Mouse (Mus musculus): ENCODE measurements around the gene Brpf3. TPM values are rescaled to one million over a fixed set of nuclear protein-coding genes. Genes with fewer than 3 reads are reported as not detected.
"Not testable (repeated sequence)": the region's sequence is repeated elsewhere in the genome, so short reads cannot be mapped to it uniquely, and the experiment has no call there.

Gene Brpf3
- polyA plus RNA-seq, 1 experiment from 2014 or later: 11.3 TPM

DNA sequence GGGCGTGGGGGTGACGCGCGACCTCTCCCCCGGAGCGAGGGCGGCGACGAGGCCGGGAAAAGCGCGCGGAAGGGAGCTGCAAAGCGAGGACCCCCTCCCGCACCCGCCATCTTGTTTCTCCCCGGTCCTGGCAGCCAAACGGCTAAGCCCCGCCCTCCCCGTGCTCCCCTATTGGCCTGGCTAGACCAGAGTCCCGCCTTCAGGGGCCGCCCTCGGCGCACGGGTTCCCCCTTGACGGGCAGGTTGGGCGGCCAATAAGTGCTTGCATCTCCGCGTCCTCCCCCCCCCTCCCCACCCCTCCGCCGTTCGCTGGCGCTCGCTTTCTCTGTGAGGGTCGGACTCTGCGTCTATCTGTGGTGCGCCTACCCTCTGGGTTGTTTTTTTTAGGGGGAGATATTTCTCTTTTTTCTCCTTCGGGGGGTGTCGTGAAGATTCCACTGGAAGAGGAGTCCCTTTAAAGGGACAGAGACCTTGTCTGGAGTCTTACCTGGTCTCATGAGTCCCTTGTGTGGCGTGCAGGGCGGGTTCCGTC lies 650 bp downstream of the Brpf3 start:
- Histone ChIP-seq H3K9me3 (no peaks in the 10 kb centered on the region), H3K4me2 (replicated peaks) (peak overlapping the region; percentile 88), H3K36me3 (peaks cover 10% of the 10 kb centered on the region), H3K4me1 (peaks cover 28% of the 10 kb centered on the region), H3K9ac (peak overlapping the region; percentile 99), H3K27ac (peak overlapping the region; percentile 98), H3K27me3 (no peaks in the 10 kb centered on the region), H3K4me3 (peak overlapping the region; percentile 80)
- peak; percentile 98 for ATAC-seq (ENCODE audit: low FRiP score, low read depth)
- 0% methylated on average over 17 of the region's 42 CpGs for WGBS

DNA sequence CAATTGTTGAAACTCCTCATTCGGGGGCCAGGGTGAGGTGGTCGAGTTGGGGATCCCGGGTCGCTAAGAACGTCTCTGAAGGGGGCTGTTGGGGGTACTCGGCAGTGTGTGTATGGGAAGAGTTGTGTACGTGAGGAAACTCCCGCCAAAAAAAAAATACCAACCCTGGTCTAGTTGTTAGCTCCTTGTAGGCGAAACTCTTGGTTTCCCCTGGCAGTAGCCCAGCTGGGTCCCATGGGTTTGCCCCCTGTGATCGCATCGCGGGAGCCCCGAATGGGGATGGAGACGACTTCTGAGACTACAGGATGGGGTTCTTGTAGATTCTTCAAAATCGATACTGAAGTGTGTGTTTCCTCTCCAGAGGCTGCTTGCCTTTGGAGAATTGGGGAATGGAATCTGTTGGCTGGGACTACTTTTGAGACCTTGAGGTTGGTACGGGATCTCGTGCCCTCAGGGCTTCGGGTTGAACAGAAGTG lies 1.2 kb downstream of the Brpf3 start:
- peak overlapping the region; percentile 78 for H3K9ac ChIP-seq
- peaks cover 15% of the 10 kb centered on the region for H3K36me3 ChIP-seq
- H3K27me3 ChIP-seq: no peaks in the 10 kb centered on the region
- no peaks in the 10 kb centered on the region for H3K9me3 ChIP-seq
- peak overlapping the region; percentile 88 for H3K4me2 ChIP-seq (replicated peaks)
- H3K4me1 ChIP-seq: peaks cover 28% of the 10 kb centered on the region
- H3K4me3 ChIP-seq: peak overlapping the region; percentile 80
- H3K27ac ChIP-seq: peak overlapping the region; percentile 17; the same call in 1 of the 2 replicates
- under 1% methylated on average over 18 of the region's 18 CpGs for WGBS
- ATAC-seq (ENCODE audit: low FRiP score, low read depth): no peak

DNA sequence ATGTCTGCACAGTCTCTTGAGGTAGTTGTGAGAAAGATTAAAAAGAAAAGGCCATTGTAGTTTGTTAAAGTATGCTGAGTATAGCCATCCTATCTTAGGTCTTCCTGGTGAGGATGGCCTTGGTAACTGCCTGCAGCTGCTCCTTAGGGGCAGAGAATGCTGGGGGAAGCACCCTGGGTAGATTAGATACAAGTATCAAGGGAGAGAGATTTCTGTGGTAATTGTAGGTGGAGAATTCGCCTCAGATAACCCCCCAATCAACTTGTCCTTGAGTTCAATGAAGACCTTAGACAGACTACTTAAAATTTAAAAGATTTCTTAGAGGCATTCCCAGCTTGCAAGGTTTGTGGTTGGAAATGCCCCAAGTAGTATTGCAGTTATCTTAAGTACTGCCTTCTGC lies 2.4 kb downstream of the Brpf3 start:
- no peak overlapping the region for H3K9ac ChIP-seq
- H3K4me1 ChIP-seq: peaks cover 28% of the 10 kb centered on the region
- 73% methylated on average over 1 of the region's 1 CpGs for WGBS
- no peaks in the 10 kb centered on the region for H3K9me3 ChIP-seq
- no peak overlapping the region for H3K4me3 ChIP-seq
- no peak overlapping the region for H3K4me2 ChIP-seq (replicated peaks)
- ATAC-seq (ENCODE audit: low FRiP score, low read depth): no peak
- H3K36me3 ChIP-seq: peaks cover 26% of the 10 kb centered on the region
- no peaks in the 10 kb centered on the region for H3K27me3 ChIP-seq
- H3K27ac ChIP-seq: no peak overlapping the region

DNA sequence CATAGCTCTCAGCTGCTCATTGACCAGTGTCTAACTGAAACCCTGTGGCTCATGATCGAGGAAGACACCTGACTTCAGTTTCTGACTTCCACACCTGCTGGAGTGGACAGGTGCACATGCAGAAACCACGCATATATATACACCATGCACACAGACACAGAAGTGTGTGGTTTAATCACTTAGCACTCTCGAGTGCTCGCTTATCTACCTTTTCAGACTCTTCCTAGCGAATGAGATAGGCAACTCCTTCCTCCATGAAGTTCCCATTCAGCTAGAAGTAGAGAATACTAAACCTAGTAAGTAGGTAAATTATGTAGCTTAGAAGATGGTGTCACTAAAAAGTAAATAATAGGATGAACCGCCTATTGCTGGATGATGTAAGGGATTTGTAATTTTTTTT lies 4.1 kb downstream of the Brpf3 start:
- WGBS: 91% methylated on average over 6 of the region's 6 CpGs
- H3K36me3 ChIP-seq: peaks cover 42% of the 10 kb centered on the region

DNA sequence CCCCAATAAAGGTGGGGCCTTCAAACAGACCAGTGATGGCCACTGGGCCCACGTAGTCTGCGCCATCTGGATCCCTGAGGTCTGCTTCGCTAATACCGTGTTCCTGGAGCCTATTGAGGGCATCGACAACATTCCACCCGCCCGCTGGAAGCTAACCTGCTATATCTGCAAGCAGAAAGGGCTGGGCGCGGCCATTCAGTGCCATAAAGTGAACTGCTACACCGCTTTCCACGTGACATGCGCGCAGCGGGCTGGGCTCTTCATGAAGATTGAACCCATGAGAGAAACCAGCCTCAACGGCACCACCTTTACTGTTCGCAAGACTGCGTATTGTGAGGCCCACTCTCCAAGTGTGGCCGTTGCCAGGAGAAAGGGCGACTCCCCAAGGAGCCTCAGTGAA lies 5.9 kb downstream of the Brpf3 start:
- no peak for ATAC-seq (ENCODE audit: low FRiP score, low read depth)
- peaks cover 60% of the 10 kb centered on the region for H3K36me3 ChIP-seq
- H3K27ac ChIP-seq: no peak overlapping the region
- H3K4me2 ChIP-seq (replicated peaks): no peak overlapping the region
- no peaks in the 10 kb centered on the region for H3K9me3 ChIP-seq
- 97% methylated on average over 19 of the region's 19 CpGs for WGBS
- H3K4me3 ChIP-seq: no peak overlapping the region
- no peak overlapping the region for H3K9ac ChIP-seq
- H3K4me1 ChIP-seq: peaks cover 14% of the 10 kb centered on the region
- H3K27me3 ChIP-seq: no peaks in the 10 kb centered on the region

More for the DNA sequence above, 4.1 kb downstream of the Brpf3 start:
- peaks cover 18% of the 10 kb centered on the region for H3K4me1 ChIP-seq
- no peak overlapping the region for H3K9ac ChIP-seq
- H3K4me2 ChIP-seq (replicated peaks): no peak overlapping the region
- H3K27me3 ChIP-seq: no peaks in the 10 kb centered on the region
- no peaks in the 10 kb centered on the region for H3K9me3 ChIP-seq
- H3K27ac ChIP-seq: no peak overlapping the region
- no peak for ATAC-seq (ENCODE audit: low FRiP score, low read depth)
- no peak overlapping the region for H3K4me3 ChIP-seq

DNA sequence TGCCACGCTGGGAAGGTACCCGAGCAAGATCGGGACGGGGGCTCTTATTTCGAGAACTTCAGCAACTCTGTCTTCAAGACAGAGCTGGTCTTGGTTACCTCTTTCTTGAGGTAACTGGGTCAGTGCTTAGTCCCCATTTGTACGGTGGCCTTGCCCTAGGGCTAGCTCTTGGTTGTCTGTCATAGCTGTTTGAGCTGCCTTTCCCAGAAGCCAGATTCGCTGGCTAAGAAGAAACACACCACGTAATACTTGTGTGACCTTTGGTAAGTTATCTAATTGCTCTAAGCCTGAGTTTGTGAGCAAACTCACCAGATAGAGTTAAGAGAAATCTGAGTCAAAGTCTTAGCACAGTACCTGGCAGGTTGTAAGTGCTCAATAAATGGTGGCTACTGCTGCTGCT lies 7.8 kb downstream of the Brpf3 start:
- Histone ChIP-seq H3K9ac (no peak overlapping the region), H3K4me3 (no peak overlapping the region), H3K36me3 (peaks cover 79% of the 10 kb centered on the region), H3K9me3 (no peaks in the 10 kb centered on the region), H3K4me1 (no peaks in the 10 kb centered on the region), H3K4me2 (replicated peaks) (no peak overlapping the region), H3K27me3 (no peaks in the 10 kb centered on the region), H3K27ac (no peak overlapping the region)
- ATAC-seq (ENCODE audit: low FRiP score, low read depth): no peak
- WGBS: 98% methylated on average over 8 of the region's 8 CpGs

DNA sequence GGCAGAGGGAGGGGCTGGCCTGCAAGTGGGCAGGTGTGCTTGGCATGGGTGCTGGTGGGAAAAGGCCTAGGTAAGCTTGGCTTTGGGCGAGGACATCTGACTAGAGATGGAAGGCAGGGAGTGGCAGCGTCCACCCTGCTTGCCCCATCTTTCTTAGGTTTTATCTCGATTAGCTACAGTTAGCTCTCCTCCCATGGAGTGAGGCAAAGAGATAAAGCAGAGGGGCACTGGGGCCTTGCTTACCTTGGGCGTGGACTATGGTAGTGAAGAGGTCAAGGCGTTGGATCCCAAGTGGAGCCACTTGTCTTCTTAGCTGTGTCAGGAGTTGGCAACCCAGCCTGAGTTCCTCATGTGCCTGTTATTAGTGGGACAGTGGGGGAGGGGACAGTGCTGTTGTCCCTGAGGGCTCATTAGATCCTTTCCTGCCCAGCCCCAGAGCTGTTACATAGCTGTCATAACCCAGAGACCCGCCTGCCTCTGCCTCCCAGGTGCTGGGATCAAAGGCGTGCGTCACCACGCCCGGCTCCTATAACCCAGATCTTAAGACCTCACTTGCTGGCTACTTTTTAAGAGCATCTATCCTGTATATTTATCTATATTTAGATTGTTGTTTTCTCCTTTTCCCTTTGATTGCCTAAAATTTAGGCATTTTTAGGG lies 8.4 kb downstream of the Brpf3 start:
- Histone ChIP-seq H3K27me3 (no peaks in the 10 kb centered on the region), H3K27ac (no peak overlapping the region), H3K4me2 (replicated peaks) (no peak overlapping the region), H3K4me1 (no peaks in the 10 kb centered on the region), H3K9ac (no peak overlapping the region), H3K9me3 (no peaks in the 10 kb centered on the region), H3K36me3 (peaks cover 85% of the 10 kb centered on the region), H3K4me3 (no peak overlapping the region)
- 98% methylated on average over 10 of the region's 10 CpGs for WGBS
- no peak for ATAC-seq (ENCODE audit: low FRiP score, low read depth)

DNA sequence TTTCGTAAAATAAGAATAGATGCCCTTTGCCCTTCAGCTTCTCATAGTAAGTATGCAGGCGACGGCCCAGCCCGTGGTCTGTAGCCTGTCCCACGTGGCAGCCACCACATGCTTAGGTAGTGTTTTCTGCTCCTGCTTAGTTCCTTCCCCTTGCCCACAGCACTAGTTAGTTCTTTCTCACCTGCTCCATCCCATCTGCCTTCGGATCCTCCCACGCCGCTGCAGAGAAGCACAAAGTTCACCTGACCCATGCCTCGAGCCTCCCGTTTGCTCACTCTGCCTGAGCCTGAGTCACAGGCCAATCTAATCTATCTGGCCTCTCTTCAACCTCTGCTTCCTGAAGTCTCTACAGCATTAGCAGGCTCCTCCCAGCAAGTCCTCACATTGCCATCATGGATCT lies 11.5 kb downstream of the Brpf3 start:
- 93% methylated on average over 10 of the region's 10 CpGs for WGBS
- Histone ChIP-seq H3K4me2 (replicated peaks) (no peak overlapping the region), H3K27ac (no peak overlapping the region), H3K9ac (no peak overlapping the region), H3K36me3 (peaks cover 97% of the 10 kb centered on the region), H3K4me1 (no peaks in the 10 kb centered on the region), H3K27me3 (no peaks in the 10 kb centered on the region), H3K9me3 (no peaks in the 10 kb centered on the region), H3K4me3 (no peak overlapping the region)
- no peak for ATAC-seq (ENCODE audit: low FRiP score, low read depth)

DNA sequence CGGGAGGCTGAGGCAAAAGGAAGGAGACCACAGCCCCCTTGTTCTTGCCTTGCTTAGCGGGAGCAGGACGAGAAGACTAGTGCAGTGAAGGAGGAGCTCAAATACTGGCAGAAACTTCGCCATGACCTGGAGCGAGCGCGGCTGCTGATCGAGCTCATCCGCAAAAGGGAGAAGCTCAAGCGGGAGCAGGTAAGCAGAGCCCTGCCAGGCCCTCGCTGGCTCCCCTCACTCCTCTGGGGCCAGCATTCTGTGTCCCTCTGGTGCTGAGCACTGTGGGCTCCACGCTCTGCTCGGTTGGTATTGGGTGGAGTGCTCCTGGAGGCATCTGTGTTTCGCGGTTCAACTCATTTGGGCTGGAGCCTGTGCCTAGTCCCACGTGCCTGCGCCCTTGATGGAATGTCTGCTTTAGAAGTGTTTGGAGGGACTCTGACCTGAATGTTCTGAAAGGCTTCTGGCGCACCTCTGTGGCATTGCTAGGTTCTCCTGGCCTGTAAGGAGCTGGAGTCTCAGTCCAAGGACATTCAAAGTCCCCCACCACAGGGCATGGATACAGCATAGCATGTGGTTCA lies 13.7 kb downstream of the Brpf3 start:
- ATAC-seq (ENCODE audit: low FRiP score, low read depth): no peak
- WGBS: 91% methylated on average over 18 of the region's 18 CpGs

DNA sequence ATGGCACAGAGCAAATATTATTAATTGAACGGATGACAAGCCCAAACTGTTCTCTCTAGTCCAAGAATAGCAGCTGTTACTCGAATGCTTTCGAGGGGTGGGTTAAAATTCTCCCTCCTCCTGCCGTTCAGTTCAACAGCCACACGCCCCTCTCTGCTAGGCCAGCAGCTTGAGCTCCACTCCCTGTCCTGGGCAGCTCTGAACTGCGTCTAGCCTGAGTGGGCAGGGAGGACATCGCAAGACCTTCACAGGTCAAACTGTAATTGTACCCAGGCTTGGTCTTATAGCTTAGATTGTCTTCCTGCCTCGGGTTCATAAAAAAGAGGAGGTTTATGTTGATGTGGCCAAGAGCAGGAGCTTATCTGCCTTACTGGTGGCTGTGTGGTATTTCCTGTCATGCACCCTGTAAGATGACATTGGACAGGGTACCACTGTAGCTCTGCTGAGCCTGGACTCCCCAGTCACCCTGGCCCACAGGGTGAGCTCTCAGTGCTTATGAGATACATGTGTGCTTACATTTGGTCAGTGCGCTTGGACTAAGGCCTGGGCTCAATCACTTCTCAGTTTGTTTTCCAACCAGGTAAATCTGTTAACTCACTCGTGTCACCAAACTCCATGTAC lies 14.6 kb downstream of the Brpf3 start:
- Histone ChIP-seq H3K9ac (no peak overlapping the region), H3K4me2 (replicated peaks) (no peak overlapping the region), H3K27me3 (no peaks in the 10 kb centered on the region), H3K27ac (no peak overlapping the region), H3K36me3 (peaks cover 97% of the 10 kb centered on the region), H3K4me3 (no peak overlapping the region), H3K4me1 (no peaks in the 10 kb centered on the region), H3K9me3 (no peaks in the 10 kb centered on the region)
- no peak for ATAC-seq (ENCODE audit: low FRiP score, low read depth)
- WGBS: 85% methylated on average over 10 of the region's 10 CpGs

More for the DNA sequence above, 13.7 kb downstream of the Brpf3 start:
- Histone ChIP-seq H3K4me2 (replicated peaks) (no peak overlapping the region), H3K9ac (no peak overlapping the region), H3K27me3 (no peaks in the 10 kb centered on the region), H3K4me1 (no peaks in the 10 kb centered on the region), H3K36me3 (peaks cover 99% of the 10 kb centered on the region), H3K4me3 (no peak overlapping the region), H3K27ac (no peak overlapping the region), H3K9me3 (no peaks in the 10 kb centered on the region)

DNA sequence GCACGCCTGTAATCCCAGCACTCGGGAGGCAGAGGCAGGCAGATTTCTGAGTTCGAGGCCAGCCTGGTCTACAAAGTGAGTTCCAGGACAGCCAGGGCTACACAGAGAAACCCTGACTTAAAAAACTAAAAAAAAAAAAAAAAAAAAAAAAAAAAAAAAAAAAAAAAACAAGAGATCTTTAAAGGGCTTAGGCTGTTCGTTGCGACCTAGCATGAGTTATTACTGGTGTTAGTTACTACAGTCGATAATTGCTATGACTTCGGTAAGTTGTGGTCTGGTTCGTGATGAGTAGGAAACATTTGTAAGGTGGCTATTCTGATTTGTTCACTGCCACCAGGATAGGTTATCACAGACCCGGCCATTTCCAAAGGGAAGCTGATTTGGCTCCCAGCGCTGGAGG lies 15.4 kb downstream of the Brpf3 start:
- H3K27me3 ChIP-seq; H3K9me3 ChIP-seq; H3K4me2 ChIP-seq (replicated peaks); H3K9ac ChIP-seq; H3K27ac ChIP-seq; H3K4me3 ChIP-seq; H3K4me1 ChIP-seq; ATAC-seq (ENCODE audit: low FRiP score, low read depth): not testable (repeated sequence)
- 92% methylated on average over 10 of the region's 10 CpGs for WGBS
- H3K36me3 ChIP-seq: peaks cover 97% of the 10 kb centered on the region

Data from limb, embryonic 13.5 days (tissue).